Mouse (Mus musculus): ENCODE measurements around the gene Efcab2.

DNA sequence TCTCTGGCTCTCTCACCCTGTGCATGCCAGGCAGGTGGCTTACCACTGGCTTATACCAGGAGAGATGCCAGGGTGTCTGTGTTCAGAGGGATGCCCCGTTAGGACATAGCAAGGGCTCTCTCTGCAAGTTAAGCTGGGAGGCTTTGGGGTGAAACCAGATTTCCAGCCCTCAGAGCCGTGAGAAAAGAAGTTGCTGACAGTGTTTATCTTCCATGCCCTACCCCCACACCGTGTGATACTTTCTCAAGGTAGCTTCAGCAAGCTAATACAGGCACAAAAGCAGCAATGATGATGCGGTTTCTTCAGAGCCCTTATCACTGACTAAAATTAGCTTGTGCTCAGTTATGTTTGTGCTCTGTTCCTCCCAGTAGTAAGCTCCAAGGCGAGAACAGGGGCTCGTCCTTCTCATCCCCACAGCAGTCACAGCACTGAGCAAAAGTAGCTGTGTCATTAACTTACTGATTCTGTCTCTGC, 42.4 kb downstream of the Efcab2 start:
- no peak for TF ChIP-seq CTCF (IDR thresholded peaks at IDR 0.05; ENCODE audit: extremely low read depth, insufficient read depth, insufficient read length, insufficient replicate concordance)
- TF ChIP-seq POLR2A (IDR thresholded peaks at IDR 0.05; ENCODE audit: low read depth, low read length) = no peak
